Mouse (Mus musculus) midbrain, embryonic 12.5 days (tissue): ENCODE results near the gene Socs7. TPM values are rescaled to one million over a fixed set of nuclear protein-coding genes. Genes with fewer than 3 reads are reported as not detected.
"Not testable (repeated sequence)": the region's sequence is repeated elsewhere in the genome, so short reads cannot be mapped to it uniquely, and the experiment has no call there.

Experiments used
- ATAC-seq: fragments of 200-750 bp; cut with Nextera tagmentation; 2 replicates; pipeline ENCODE4 v1.8.0; 2017; ENCODE audit warnings: low read depth, moderate TSS enrichment, moderate library complexity; ENCODE audit not compliant: low FRiP score
- H3K27ac ChIP-seq: fragments of 300-500 bp; sonication (generic); replicated peaks from 2 replicates; pipeline ENCODE4 v1.5.1; 2016; ENCODE audit warnings: mild to moderate bottlenecking
- H3K27me3 ChIP-seq: fragments of 300-500 bp; sonication (generic); 2 replicates; pipeline ENCODE4 v1.6.1; 2016; ENCODE audit warnings: mild to moderate bottlenecking
- H3K36me3 ChIP-seq: fragments of 300-500 bp; sonication (generic); 2 replicates; pipeline ENCODE4 v1.6.1; 2016
- H3K4me1 ChIP-seq: fragments of 300-500 bp; sonication (generic); 2 replicates; pipeline ENCODE4 v1.6.1; 2016
- H3K4me2 ChIP-seq: fragments of 300-500 bp; sonication (generic); replicated peaks from 2 replicates; pipeline ENCODE4 v1.6.1; 2016; ENCODE audit warnings: mild to moderate bottlenecking, moderate library complexity
- H3K4me3 ChIP-seq: fragments of 300-500 bp; sonication (generic); 2 replicates; pipeline ENCODE4 v1.5.1; 2016; ENCODE audit warnings: mild to moderate bottlenecking
- H3K9ac ChIP-seq: fragments of 300-500 bp; sonication (generic); replicated peaks from 2 replicates; pipeline ENCODE4 v1.6.1; 2016; ENCODE audit warnings: mild to moderate bottlenecking, moderate library complexity
- H3K9me3 ChIP-seq: fragments of 300-500 bp; sonication (generic); 2 replicates; pipeline ENCODE4 v1.6.1; 2016; ENCODE audit warnings: mild to moderate bottlenecking
- WGBS: fragments of 180-500 bp; shearing (Covaris S2); methylation state at CpG from one replicate; pipeline ENCODE4 v1.1.7; 2016; 5-methylcytosine and 5-hydroxymethylcytosine counted together
- polyA plus RNA-seq: library from polyadenylated mRNA; unstranded; fragments of >200 nt; fragmentation: Nextera tagmentation; extraction: Ambion mirVana; gene quantifications from 2 replicates; pipeline ENCODE4 v1.2.1, GENCODE M21; 2016

Gene Socs7
- polyA plus RNA-seq, 1 experiment from 2014 or later, result 9.4 TPM

DNA sequence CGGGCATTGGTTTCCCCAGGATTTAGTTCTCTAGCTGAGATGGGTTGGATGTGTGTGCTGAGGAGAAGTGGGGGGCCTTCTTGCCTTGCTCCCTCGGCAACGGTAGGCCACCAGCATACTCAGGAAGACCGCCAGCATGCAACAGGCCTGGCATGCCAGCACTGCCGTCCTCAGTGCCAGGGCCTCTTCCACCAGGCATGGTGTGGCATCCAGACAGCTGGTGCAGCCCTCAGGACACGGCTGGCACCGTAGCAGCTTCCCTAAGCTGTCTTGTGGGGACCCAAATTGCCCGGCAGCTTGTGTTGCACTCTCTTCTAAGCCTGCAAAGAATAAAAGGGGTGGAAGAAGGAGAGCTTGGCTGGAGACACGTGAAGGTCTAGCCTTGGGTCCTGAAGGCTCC is 16.0 kb upstream of the Socs7 start:
- H3K27me3 ChIP-seq, result peaks cover 13% of the 10 kb centered on the region; the same call in 1 of the 2 replicates
- H3K4me2 ChIP-seq, result no peak overlapping the region
- H3K27ac ChIP-seq, result no peak overlapping the region
- H3K4me3 ChIP-seq, result no peak overlapping the region
- WGBS, result 82% methylated on average over 9 of the region's 9 CpGs
- peaks cover 14% of the 10 kb centered on the region for H3K4me1 ChIP-seq
- H3K9ac ChIP-seq, result no peak overlapping the region
- no peaks in the 10 kb centered on the region for H3K36me3 ChIP-seq
- ATAC-seq, result no peak
- no peaks in the 10 kb centered on the region for H3K9me3 ChIP-seq

DNA sequence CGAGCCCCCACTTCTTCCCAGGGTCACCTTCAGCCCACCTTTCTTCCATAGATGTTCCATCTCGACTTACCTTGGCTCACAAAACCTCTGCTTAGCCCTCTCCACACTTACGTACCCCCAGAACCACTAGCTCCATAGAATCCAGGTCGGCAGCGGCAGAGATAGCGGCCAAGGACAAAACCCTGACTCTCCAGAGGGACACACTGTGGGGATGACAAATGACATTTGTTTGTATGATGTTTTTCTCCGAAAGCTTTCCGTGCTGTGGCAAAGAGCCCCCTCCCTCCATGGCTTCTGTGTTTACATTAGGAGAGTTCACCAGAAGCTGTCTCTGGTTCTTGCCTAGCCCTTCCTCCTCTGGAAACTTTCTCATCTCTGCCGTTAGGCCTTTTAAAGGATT is 15.1 kb upstream of the Socs7 start:
- H3K4me2 ChIP-seq, result no peak overlapping the region
- H3K9ac ChIP-seq, result no peak overlapping the region
- ATAC-seq, result no peak
- no peak overlapping the region for H3K4me3 ChIP-seq
- peaks cover 13% of the 10 kb centered on the region; the same call in 1 of the 2 replicates for H3K27me3 ChIP-seq
- no peaks in the 10 kb centered on the region for H3K36me3 ChIP-seq
- peaks cover 22% of the 10 kb centered on the region for H3K4me1 ChIP-seq
- WGBS, result 87% methylated on average over 9 of the region's 9 CpGs
- no peaks in the 10 kb centered on the region for H3K9me3 ChIP-seq
- H3K27ac ChIP-seq, result no peak overlapping the region

DNA sequence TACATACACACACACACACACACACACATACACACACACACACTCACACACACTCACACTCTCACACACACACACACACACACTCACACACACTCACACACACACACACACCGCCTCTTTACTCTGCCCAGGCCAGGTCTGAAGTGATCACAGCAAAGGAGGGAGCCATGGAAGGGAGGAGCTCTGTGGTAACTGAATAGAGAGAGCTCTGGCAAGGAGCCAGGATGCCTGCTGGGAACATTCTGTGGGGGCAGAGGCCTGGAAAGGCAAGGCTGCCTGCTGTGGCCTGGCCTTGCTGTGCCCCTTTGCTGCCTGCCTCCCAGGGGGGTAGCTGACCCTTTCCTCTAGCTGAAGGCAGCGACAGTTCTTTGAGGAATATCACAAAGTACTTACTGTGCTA is 12.3 kb upstream of the Socs7 start:
- H3K9ac ChIP-seq, result no peak overlapping the region
- H3K36me3 ChIP-seq, result no peaks in the 10 kb centered on the region
- peak overlapping the region; percentile 54 for H3K27ac ChIP-seq
- no peaks in the 10 kb centered on the region for H3K9me3 ChIP-seq
- 7% methylated on average over 2 of the region's 2 CpGs for WGBS
- no peaks in the 10 kb centered on the region; the same call in 1 of the 2 replicates for H3K27me3 ChIP-seq
- peak; percentile 58; the same call in 1 of the 2 replicates for ATAC-seq
- H3K4me1 ChIP-seq, result peaks cover 24% of the 10 kb centered on the region
- no peak overlapping the region for H3K4me2 ChIP-seq
- no peak overlapping the region for H3K4me3 ChIP-seq

DNA sequence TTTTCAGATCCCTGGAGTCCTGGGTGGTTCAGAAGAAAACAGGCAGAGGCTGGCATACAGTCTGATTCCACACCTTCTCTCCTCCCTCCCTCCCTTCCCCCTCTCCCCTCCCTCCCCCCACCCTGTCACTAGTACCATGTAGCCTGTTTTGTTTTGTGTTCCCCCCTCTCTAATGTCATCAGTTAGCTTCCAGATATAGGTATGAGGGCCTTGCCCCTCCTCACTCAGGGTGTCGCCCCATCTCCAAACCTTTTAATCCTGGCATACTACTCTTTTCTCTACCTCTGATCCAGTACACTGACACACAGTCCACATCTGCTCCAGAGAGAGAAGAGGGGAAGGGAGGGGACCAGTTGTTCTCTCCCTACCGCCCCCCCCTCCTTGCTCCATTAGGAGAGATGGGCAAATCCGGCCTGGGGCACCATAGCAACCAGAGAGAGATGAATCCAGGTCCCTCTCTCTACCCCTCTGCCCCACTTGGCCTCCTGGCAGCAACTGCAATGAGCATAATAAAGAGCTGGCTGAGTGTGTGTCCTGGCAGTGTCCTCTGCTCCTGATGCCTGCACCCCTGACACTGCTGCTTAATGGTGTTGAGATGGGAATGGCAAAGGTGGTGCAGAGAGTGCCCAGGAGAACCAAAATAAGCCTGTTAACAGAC is 10.2 kb upstream of the Socs7 start, which contains the start of gene Gpr179:
Gene Gpr179, minus strand, starts transcription at position 51 of the 658 bp plus-strand sequence.
- Histone ChIP-seq H3K4me3 (no peak within 1 kb of the TSS), H3K27me3 (no peaks in the 10 kb centered on the region; the same call in 1 of the 2 replicates), H3K9ac (no peak within 1 kb of the TSS), H3K4me1 (peaks cover 24% of the 10 kb centered on the region), H3K9me3 (no peaks in the 10 kb centered on the region), H3K36me3 (no peaks in the 10 kb centered on the region), H3K4me2 (no peak within 1 kb of the TSS), H3K27ac (no peak within 1 kb of the TSS)
- no peak for ATAC-seq
- 62% methylated on average over 3 of the region's 3 CpGs for WGBS

DNA sequence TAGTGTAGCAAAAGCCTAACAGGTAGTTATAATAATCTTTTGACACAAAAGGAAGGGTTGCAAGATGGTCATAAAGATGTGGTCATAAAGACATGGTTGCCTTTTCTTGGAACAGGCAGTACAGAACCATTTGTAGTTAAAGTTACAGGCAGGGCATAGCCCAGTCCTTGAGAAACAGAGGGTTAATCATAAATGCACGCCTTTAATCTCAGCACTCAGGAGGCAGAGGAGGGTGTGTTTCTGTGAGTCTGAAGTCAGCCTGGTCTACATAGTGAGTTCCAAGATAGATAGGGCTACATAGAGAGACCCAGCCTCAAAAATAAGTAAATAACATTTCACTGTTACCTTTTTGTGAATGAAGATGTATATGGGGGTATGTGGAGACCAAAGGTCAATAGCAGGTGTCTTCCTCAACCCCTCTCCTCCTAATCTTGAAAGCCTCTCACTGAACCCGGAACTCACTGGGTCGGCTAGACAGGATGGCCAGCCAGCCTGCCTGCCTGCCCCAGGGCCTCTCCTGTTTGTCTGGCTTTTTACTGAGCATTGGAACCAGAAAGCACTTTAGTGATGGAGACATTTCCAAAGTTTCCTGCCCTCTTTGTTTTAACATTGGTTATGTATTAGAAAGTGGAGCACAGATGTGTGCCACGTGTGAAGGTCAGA is 9.3 kb upstream of the Socs7 start:
- H3K4me1 ChIP-seq, result peaks cover 24% of the 10 kb centered on the region
- H3K27ac ChIP-seq, result no peak overlapping the region
- H3K9me3 ChIP-seq, result no peaks in the 10 kb centered on the region
- H3K4me2 ChIP-seq, result no peak overlapping the region
- no peak overlapping the region for H3K4me3 ChIP-seq
- no peaks in the 10 kb centered on the region; the same call in 1 of the 2 replicates for H3K27me3 ChIP-seq
- no peak for ATAC-seq
- H3K9ac ChIP-seq, result no peak overlapping the region
- no peaks in the 10 kb centered on the region for H3K36me3 ChIP-seq
- WGBS, result 83% methylated on average over 4 of the region's 4 CpGs

DNA sequence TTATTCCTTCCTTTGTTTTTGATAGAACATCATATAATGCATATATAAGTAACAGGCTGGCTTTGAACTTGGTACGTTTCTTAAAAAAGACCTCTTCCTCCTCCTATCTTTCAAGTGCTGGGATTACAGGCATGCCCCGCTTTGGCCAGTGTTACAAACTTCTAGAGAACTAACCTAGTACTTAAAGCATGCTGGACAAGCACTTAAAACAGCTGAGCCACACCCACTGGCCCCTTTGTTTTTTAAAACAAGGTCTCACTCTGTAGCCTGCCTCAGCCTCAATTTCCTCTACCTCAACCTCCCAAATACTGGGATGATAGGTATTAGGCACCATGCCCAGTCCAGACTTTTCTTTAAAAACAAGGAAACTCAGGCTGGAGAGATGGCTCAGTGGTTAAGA is 7.7 kb upstream of the Socs7 start:
- ATAC-seq, result no peak
- no peaks in the 10 kb centered on the region; the same call in 1 of the 2 replicates for H3K27me3 ChIP-seq
- no peak overlapping the region for H3K9ac ChIP-seq
- H3K4me3 ChIP-seq, result no peak overlapping the region
- peaks cover 21% of the 10 kb centered on the region for H3K4me1 ChIP-seq
- no peaks in the 10 kb centered on the region for H3K9me3 ChIP-seq
- H3K36me3 ChIP-seq, result no peaks in the 10 kb centered on the region
- WGBS, result 75% methylated on average over 2 of the region's 2 CpGs
- H3K27ac ChIP-seq, result no peak overlapping the region
- H3K4me2 ChIP-seq, result no peak overlapping the region

DNA sequence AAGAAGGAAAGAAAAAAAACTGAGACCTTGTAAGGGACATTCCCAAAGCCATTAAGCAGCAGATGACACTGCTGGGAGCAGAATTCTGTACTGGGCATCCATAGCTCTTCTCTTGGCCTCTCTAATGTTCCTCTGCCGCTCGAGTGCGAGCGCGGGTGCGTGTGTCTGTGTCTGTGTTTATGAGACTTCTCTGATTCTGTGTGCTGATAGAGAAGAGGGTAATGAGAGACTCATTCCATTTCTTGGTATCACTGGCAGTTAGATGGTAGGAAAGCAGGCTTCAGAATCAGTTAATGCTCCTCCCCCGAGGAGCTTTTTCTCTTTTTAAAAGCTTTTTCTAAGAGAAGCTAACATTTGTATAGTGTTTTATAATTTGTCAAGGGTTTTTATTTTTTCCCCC is 7.1 kb upstream of the Socs7 start:
- Histone ChIP-seq H3K27me3 (no peaks in the 10 kb centered on the region; the same call in 1 of the 2 replicates), H3K9ac (no peak overlapping the region), H3K27ac (no peak overlapping the region), H3K4me3 (no peak overlapping the region), H3K36me3 (no peaks in the 10 kb centered on the region), H3K4me1 (peaks cover 15% of the 10 kb centered on the region), H3K4me2 (no peak overlapping the region), H3K9me3 (no peaks in the 10 kb centered on the region)
- ATAC-seq, result no peak
- 89% methylated on average over 7 of the region's 7 CpGs for WGBS

DNA sequence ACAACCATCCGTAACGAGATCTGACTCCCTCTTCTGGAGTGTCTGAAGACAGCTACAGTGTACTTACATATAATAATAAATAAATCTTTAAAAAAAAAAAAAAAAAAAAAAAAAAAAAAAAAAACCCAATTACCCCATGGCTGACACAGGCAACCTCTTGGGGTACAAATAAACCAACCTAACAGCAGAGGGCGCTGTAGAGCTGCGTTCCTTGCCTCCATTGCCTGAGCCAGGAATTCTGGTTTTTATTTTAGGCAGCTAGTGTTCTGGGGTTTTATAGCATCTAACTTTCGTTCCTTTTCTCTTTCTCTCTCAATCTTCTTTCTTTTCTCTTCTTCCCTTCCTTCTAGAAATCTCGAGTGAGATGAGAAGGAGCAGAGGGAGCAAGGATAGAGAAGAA is 4.7 kb upstream of the Socs7 start:
- not testable (repeated sequence) for H3K9ac ChIP-seq, H3K4me3 ChIP-seq, ATAC-seq, H3K36me3 ChIP-seq, H3K27me3 ChIP-seq, H3K4me1 ChIP-seq, H3K9me3 ChIP-seq, H3K4me2 ChIP-seq, H3K27ac ChIP-seq
- 23% methylated on average over 6 of the region's 6 CpGs for WGBS

DNA sequence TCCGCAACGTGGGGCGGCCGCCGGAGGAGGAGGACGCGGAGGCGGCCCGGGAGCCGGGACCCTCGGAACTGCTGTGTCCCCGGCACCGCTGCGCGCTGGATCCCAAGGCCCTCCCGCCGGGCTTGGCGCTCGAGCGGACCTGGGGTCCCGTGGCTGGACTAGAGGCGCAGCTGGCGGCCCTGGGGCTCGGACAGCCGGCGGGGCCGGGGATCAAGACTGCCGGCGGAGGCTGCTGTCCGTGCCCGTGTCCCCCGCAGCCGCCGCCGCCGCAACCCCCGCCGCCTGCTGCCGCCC is 245 bp downstream of the Socs7 start:
- H3K36me3 ChIP-seq, result no peaks in the 10 kb centered on the region
- peak overlapping the region; percentile 85 for H3K27ac ChIP-seq
- WGBS, result 0% methylated on average over 36 of the region's 39 CpGs
- H3K4me1 ChIP-seq, result peaks cover 27% of the 10 kb centered on the region
- H3K4me3 ChIP-seq, result peak overlapping the region; percentile 99
- no peaks in the 10 kb centered on the region for H3K27me3 ChIP-seq
- ATAC-seq, result 0 out of 2 replicates have a peak, but pooled peaks have one; percentile 2
- peak overlapping the region; percentile 99 for H3K9ac ChIP-seq
- H3K4me2 ChIP-seq, result peak overlapping the region; percentile 83
- no peaks in the 10 kb centered on the region for H3K9me3 ChIP-seq

DNA sequence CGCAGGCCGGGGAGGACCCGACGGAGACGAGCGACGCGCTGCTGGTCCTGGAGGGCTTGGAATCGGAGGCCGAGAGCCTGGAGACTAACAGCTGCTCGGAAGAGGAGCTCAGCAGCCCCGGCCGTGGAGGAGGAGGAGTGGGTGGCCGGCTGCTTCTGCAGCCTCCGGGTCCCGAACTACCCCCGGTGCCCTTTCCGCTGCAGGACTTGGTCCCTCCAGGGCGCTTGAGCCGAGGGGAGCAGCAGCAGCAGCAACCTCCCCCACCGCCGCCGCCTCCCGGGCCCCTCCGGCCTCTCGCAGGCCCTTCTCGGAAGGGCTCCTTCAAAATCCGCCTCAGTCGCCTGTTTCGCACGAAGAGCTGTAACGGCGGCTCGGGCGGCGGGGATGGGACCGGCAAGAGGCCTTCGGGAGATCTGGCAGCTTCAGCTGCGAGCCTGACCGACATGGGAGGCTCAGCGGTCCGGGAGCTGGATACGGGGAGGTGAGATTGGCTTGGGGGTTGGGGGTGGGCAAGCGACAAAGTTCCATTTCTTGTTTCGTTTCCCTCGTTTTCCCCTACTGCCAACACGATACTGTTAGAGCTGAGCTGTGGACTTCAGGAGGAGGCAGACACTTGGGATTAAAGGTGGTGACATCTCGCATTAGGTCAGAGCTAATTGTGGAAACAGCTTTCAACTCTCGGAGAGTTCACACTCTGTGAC is 742 bp downstream of the Socs7 start:
- Histone ChIP-seq H3K27ac (peak overlapping the region; percentile 85), H3K9ac (peak overlapping the region; percentile 99), H3K4me1 (peaks cover 27% of the 10 kb centered on the region), H3K27me3 (no peaks in the 10 kb centered on the region), H3K4me2 (peak overlapping the region; percentile 83), H3K9me3 (no peaks in the 10 kb centered on the region), H3K4me3 (peak overlapping the region; percentile 99), H3K36me3 (no peaks in the 10 kb centered on the region)
- WGBS, result under 1% methylated on average over 39 of the region's 49 CpGs
- ATAC-seq, result no peak

DNA sequence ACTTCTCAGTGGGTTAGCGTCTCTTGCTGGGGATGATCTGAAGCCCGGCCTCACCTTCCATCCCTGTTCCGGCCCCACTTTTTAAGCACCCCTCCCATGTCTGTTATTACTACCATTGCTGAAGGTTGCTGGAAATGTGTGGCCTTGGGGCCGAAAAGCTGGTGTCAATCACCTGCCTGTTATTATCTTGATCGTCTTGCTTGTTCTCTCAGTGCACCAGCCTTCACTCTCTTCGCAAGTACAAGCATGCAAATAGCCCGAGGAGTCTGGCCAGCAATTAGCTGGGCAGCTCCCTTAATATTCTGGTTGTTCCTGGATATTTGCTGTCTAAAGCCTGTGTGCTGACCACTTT is 1.3 kb downstream of the Socs7 start:
- no peaks in the 10 kb centered on the region for H3K9me3 ChIP-seq
- H3K27ac ChIP-seq, result peak overlapping the region; percentile 85; the same call in 1 of the 2 replicates
- H3K36me3 ChIP-seq, result no peaks in the 10 kb centered on the region
- no peak for ATAC-seq
- H3K4me3 ChIP-seq, result peak overlapping the region; percentile 99
- peaks cover 33% of the 10 kb centered on the region for H3K4me1 ChIP-seq
- 2% methylated on average over 7 of the region's 7 CpGs for WGBS
- H3K4me2 ChIP-seq, result peak overlapping the region; percentile 83
- no peaks in the 10 kb centered on the region for H3K27me3 ChIP-seq
- H3K9ac ChIP-seq, result peak overlapping the region; percentile 99

DNA sequence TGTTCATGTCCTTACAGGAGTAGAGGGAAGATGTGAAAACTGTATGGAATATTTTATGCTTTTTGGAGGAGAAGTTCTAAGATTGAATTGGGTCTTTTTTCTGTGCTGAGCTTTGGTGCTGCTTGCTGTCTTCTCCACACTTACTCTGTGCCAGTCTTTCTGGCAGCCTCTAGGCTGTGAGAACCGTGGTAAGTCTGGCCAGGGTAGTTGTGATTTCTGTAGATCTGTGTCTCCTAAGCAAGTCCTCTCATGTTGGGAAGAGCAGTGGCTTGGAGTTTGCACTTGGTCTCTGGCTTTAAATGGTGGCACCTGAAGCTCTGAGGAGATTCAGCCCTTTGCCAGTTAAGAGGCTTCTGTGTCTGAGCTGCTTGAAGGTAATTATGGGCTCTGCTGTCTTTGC is 3.2 kb downstream of the Socs7 start:
- Histone ChIP-seq H3K36me3 (no peaks in the 10 kb centered on the region), H3K27me3 (no peaks in the 10 kb centered on the region), H3K9me3 (no peaks in the 10 kb centered on the region), H3K4me1 (peaks cover 33% of the 10 kb centered on the region), H3K4me2 (peak overlapping the region; percentile 83), H3K9ac (peak overlapping the region; percentile 99; the same call in 1 of the 2 replicates), H3K4me3 (peak overlapping the region; percentile 99), H3K27ac (no peak overlapping the region)
- WGBS, result 81% methylated on average over 1 of the region's 1 CpGs
- ATAC-seq, result no peak
